Mouse (Mus musculus) skeletal muscle tissue, adult 2 months (tissue): ENCODE data around the gene Wdhd1.

Experiments
- DNase-seq: peaks from one replicate; pipeline ENCODE4 v3.0.0-alpha.2; 2012; ENCODE audit warnings: low read depth, low spot score

Gene Wdhd1

GRCm38 (mm10) chr14:47281535-47281934, 4.9 kb upstream of the Wdhd1 start:
- DNase-seq, result no peak

DNA sequence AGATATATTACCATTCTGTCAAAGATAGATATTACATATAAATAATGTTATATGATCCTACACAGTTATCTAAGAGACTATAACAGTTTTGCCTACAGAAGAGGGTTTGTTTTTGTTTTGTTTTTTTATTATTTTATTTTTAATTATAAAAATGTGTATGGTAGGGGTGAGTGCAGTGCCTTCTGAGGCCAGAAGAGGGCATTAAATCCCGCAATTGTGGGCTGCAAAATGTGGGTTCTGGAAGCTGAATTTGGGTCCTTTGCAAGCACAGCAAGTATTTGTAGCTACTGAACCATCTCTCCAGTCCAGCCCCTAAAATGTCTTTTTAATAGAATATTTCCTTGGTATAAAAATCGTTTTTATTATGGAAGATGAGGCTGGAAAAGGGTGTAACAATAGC, 2.4 kb upstream of the Wdhd1 start:
- no peak for DNase-seq

DNA sequence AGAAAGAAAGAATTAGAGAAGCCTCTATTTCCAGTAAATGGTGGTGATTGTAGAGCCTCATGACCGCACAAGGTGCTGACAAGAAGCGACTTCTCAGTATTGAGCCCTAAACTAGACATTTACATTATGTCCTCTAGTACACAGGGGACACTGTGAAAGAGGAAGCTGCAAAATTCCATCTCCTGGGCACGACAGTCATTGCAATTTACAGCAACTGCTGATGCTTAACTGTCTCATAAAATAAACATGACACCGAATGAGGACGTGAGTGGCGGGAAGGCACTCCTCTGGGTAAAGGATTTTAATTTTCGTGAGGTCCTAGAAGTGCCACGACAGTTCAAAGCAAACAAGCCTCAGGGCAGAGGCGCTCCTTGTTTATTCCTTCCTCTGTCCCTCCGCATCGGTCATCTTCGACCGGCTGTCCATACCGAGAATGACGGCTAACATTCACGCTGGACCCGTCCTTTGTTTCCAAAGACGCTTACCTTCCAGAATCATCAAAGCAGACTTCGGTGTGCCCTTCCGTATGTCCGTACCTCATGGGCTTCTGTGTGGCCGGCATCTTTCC, 537 bp downstream of the Wdhd1 start:
- no peak for DNase-seq

GRCm38 (mm10) chr14:47275417-47275816, 1.2 kb downstream of the Wdhd1 start:
- DNase-seq, result no peak

GRCm38 (mm10) chr14:47273751-47274150, 2.9 kb downstream of the Wdhd1 start:
- DNase-seq, result no peak

DNA sequence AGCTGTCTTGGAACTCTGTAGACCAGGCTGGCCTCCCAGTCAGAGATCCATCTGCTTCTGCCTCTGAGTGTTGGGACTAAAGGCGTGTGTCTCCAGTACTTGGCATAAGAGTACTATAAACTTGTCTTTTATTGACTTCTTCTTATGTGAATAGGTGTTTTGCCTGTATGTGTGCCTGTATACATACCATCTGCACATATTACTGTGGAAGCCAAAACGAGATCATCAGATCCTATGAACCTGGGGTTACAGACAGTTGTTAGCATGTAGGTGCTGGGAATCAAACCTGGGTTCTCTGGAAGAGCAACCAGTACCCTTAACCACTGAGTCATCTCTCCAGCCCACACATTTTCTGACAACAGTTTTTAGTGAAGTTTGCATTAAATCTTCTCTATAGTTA, 7.0 kb downstream of the Wdhd1 start:
- DNase-seq, result no peak

GRCm38 (mm10) chr14:47269056-47269455, 7.6 kb downstream of the Wdhd1 start:
- no peak for DNase-seq

GRCm38 (mm10) chr14:47265829-47266228, 10.8 kb downstream of the Wdhd1 start:
- no peak for DNase-seq

GRCm38 (mm10) chr14:47264866-47265265, 11.8 kb downstream of the Wdhd1 start:
- DNase-seq, result no peak

- peak; percentile 30 for DNase-seq
Observed at GRCm38 (mm10) chr14:47249839-47250238, 26.8 kb downstream of the Wdhd1 start.

- DNase-seq, result no peak
Observed at GRCm38 (mm10) chr14:47242753-47243152, 33.9 kb downstream of the Wdhd1 start.

GRCm38 (mm10) chr14:47241046-47241445, 35.6 kb downstream of the Wdhd1 start:
- no peak for DNase-seq

DNA sequence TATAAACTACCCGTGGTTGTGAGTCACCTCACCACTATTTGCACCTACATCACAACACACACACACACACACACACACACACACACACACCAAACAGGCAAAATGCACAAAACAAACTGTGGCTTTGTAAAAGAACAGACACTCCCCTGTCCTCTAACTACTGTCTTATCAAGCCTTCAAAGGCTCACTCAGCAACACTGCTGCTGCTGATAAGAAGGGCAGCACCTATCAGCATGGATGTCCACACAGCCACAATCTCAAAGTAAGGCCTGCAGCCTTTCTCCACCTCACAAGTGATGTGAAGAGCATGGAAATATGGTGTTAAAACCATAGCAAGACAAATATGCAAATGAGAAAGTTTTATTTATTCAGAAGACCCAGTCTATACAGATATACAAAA, 36.1 kb downstream of the Wdhd1 start:
- DNase-seq, result peak; percentile 17

DNA sequence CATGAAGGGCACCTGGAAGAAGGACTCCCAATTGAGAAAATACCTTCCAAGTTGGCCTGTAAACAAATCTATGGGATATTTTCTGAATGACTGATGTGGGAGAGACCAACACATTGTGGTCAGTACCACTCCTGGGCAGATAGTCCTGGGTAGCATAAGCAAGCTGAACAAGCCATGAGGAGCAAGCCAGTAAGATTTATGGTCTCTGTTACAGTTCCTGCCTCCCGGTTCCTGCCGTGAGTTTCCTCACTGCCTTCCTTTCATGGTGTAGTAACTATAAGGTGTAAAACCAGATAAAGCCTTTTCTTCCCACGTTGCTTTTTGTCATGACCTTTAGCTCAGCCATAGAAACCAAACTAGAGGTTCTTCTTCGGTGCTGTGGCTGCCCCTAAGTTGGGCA, 39.4 kb downstream of the Wdhd1 start:
- no peak for DNase-seq

- DNase-seq, result no peak
Observed at GRCm38 (mm10) chr14:47236491-47236890, 40.2 kb downstream of the Wdhd1 start.

- DNase-seq, result no peak
Observed at GRCm38 (mm10) chr14:47234526-47235250, 42.0 kb downstream of the Wdhd1 start.

DNA sequence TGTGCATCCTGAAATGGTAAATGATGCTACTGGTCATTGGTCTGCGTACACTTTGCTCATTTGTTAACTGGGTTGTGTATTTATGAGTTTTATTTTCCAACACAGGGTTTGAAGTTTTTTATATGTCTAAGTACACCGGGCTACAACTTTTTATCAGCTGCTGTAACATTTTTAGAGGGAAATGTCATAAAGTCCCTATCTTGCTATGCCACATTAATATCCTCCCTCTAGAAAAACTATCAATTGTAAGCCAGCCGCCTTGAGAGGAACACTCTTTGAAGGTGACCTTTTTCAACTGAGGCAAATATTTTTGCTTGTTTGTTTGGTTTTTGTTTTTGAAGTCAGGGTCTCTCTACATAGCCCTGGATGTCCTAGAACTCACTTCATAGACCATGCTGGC, 42.6 kb downstream of the Wdhd1 start:
- no peak for DNase-seq

GRCm38 (mm10) chr14:47233602-47234001, 43.1 kb downstream of the Wdhd1 start:
- DNase-seq, result no peak

- peak; percentile 33 for DNase-seq
Observed at GRCm38 (mm10) chr14:47229796-47230376, 46.8 kb downstream of the Wdhd1 start.

- no peak for DNase-seq
Observed at GRCm38 (mm10) chr14:47225931-47226330, 50.7 kb downstream of the Wdhd1 start.

GRCm38 (mm10) chr14:47224476-47225325, 52.0 kb downstream of the Wdhd1 start:
- DNase-seq, result no peak
